26 mouse cellular contexts compared by ENCODE assay signal in genomic region chr11:103221437-103221836, GRCm38 (mm10). TPM values are rescaled to one million over a fixed set of nuclear protein-coding genes. Genes with fewer than 3 reads are reported as not detected.
DNase-seq lines count a peak whose midpoint lies in the region; ATAC-seq lines count a peak whose summit lies in the region.
"Had no signal": no experiment of that assay in that cellular context is flagged by ENCODE, and none has a peak within 500 bp of the region (broad histone marks: within the 10 kb centered on the region; RNA-seq: fewer than 3 reads in every experiment).

No protein-coding gene starts in this region.

- H3K4me2 ChIP-seq in kidney, embryonic 15.5 days = no peak overlapping the region
- 0 out of 2 replicates have a peak overlapping the region, but pooled peaks have one; percentile 8 for H3K4me2 ChIP-seq in intestine, embryonic 16.5 days (ENCODE audit: low read depth, low read length)
- H3K4me2 ChIP-seq in stomach, embryonic 16.5 days (ENCODE audit: low read depth, low read length) = no peak overlapping the region
- H3K4me2 ChIP-seq: heart, embryonic 11.5 days; heart, embryonic 15.5 days; hindbrain, embryonic 13.5 days had no signal

- H3K4me1 ChIP-seq in kidney, embryonic 15.5 days = peaks cover 20% of the 10 kb centered on the region
- peaks cover 15% of the 10 kb centered on the region for H3K4me1 ChIP-seq in intestine, embryonic 16.5 days (ENCODE audit: control insufficient read depth, insufficient read depth, low read length)
- peaks cover 9% of the 10 kb centered on the region for H3K4me1 ChIP-seq in stomach, embryonic 16.5 days (ENCODE audit: control insufficient read depth, insufficient read depth, low read length)

- no peak overlapping the region for H3K27ac ChIP-seq in kidney, embryonic 15.5 days
- no peak overlapping the region for H3K27ac ChIP-seq in intestine, embryonic 16.5 days (ENCODE audit: low read length)
- H3K27ac ChIP-seq in stomach, embryonic 16.5 days (ENCODE audit: low read length) = no peak overlapping the region
- H3K27ac ChIP-seq: embryonic facial prominence, embryonic 10.5 days; gastrocnemius, adult 2 months; heart, adult 2 months; heart, embryonic 15.5 days; hindbrain, embryonic 13.5 days had no signal

- 85% methylated on average over 6 of the region's 6 CpGs for WGBS in kidney, embryonic 15.5 days
- 58% methylated on average over 6 of the region's 6 CpGs for WGBS in intestine, embryonic 16.5 days
- WGBS in stomach, embryonic 16.5 days = 75% methylated on average over 6 of the region's 6 CpGs

- H3K9me3 ChIP-seq in kidney, embryonic 15.5 days (replicated peaks) = no peaks in the 10 kb centered on the region
- H3K9me3 ChIP-seq in intestine, embryonic 16.5 days (ENCODE audit: control insufficient read depth, low read length) = no peaks in the 10 kb centered on the region
- H3K9me3 ChIP-seq in stomach, embryonic 16.5 days (replicated peaks; ENCODE audit: control insufficient read depth, low read length) = no peaks in the 10 kb centered on the region
- H3K9me3 ChIP-seq: embryonic facial prominence, embryonic 10.5 days; G1E; heart, embryonic 15.5 days; hindbrain, embryonic 13.5 days had no signal

- DNase-seq in adrenal gland, adult 2 months = peak; percentile 55
- DNase-seq in adrenal gland, postnatal 4 days (ENCODE audit: low spot score in 2 of 2) = no peak
- DNase-seq in kidney, postnatal 25 days = peak; percentile 50 to 72
- DNase-seq in heart, adult 11 months = no peak
- DNase-seq in cerebellum, adult 9-10 months = no peak
- DNase-seq: adrenal gland, postnatal 10 days; B cell, adult 2 months; cerebellum, adult 11-12 months; cerebellum, adult 9-11 months; cerebellum, postnatal 36 days; gastrocnemius, adult 2 months; gastrocnemius, postnatal 36 days; heart, postnatal 14 days had no signal

- peaks cover 7% of the 10 kb centered on the region; the same call in 1 of the 2 replicates for H3K27me3 ChIP-seq in kidney, embryonic 15.5 days
- no peaks in the 10 kb centered on the region for H3K27me3 ChIP-seq in intestine, embryonic 16.5 days (replicated peaks; ENCODE audit: control insufficient read depth, insufficient read depth, low read length)
- H3K27me3 ChIP-seq in stomach, embryonic 16.5 days (ENCODE audit: control insufficient read depth, insufficient read depth, low read length) = no peaks in the 10 kb centered on the region
- H3K27me3 ChIP-seq: heart, embryonic 15.5 days had no signal

- no peak overlapping the region for H3K4me3 ChIP-seq in kidney, embryonic 15.5 days (replicated peaks)
- H3K4me3 ChIP-seq in intestine, embryonic 16.5 days (ENCODE audit: low read length) = peak overlapping the region; percentile 15; the same call in 1 of the 2 replicates
- no peak overlapping the region for H3K4me3 ChIP-seq in stomach, embryonic 16.5 days (replicated peaks; ENCODE audit: low read length)
- H3K4me3 ChIP-seq: embryonic facial prominence, embryonic 10.5 days; gastrocnemius, adult 2 months; heart, adult 2 months; heart, embryonic 15.5 days; hindbrain, embryonic 13.5 days had no signal

- no peak for ATAC-seq in kidney, embryonic 15.5 days (replicated peaks; ENCODE audit: low FRiP score)
- peak; percentile 73 for ATAC-seq in intestine, embryonic 16.5 days
- ATAC-seq in stomach, embryonic 16.5 days (ENCODE audit: insufficient read depth, low FRiP score) = peak; percentile 44; the same call in 1 of the 2 replicates
- ATAC-seq: CD4-positive, CD25-positive, alpha-beta regulatory T cell, adult 4 months; forebrain, embryonic 14.5 days had no signal

- H3K36me3 ChIP-seq in kidney, embryonic 15.5 days = peaks cover 61% of the 10 kb centered on the region
- peaks cover 13% of the 10 kb centered on the region for H3K36me3 ChIP-seq in intestine, embryonic 16.5 days (ENCODE audit: control insufficient read depth, insufficient read depth, low read length)
- H3K36me3 ChIP-seq in stomach, embryonic 16.5 days (ENCODE audit: control insufficient read depth, insufficient read depth, low read length) = peaks cover 5% of the 10 kb centered on the region; the same call in 1 of the 2 replicates

- no peak overlapping the region for H3K9ac ChIP-seq in kidney, embryonic 15.5 days
- no peak overlapping the region for H3K9ac ChIP-seq in intestine, embryonic 16.5 days (ENCODE audit: low read depth, low read length)
- H3K9ac ChIP-seq in stomach, embryonic 16.5 days (ENCODE audit: low read length) = no peak overlapping the region
- H3K9ac ChIP-seq: heart, embryonic 15.5 days; hindbrain, embryonic 13.5 days had no signal

RNA-seq across cellular contexts. Expression of gene Spata32, which starts 3.2 kb away (rescaled TPM):
- not detected for total RNA-seq in adrenal gland, adult 2 months (2021)
- polyA plus RNA-seq in adrenal gland, adult 2 months (2012; rRNA removed) = not detected in 2 replicates
- total RNA-seq in adrenal gland, postnatal 4 days (2021) = not detected
- polyA plus RNA-seq in kidney, embryonic 15.5 days (2015; fragmentation: Nextera tagmentation; extraction: Ambion mirVana) = not detected in 2 replicates
- not detected in 2 replicates for polyA plus RNA-seq in intestine, embryonic 16.5 days (2015; fragmentation: Nextera tagmentation; extraction: Ambion mirVana)
- polyA plus RNA-seq in stomach, embryonic 16.5 days (2015; fragmentation: Nextera tagmentation; extraction: Ambion mirVana) = not detected in 2 replicates
- total RNA-seq: adrenal gland, postnatal 10 days; gastrocnemius, adult 2 months; gastrocnemius, postnatal 36 days; heart, adult 2 months; heart, postnatal 14 days; hematopoietic stem cell, adult 5-6 weeks had no signal
- polyA plus RNA-seq: CD4-positive, CD25-positive, alpha-beta regulatory T cell, adult 4 months; embryonic facial prominence, embryonic 10.5 days; embryonic facial prominence, embryonic 14.5 days; forebrain, embryonic 14.5 days; G1E; heart, adult 2 months; heart, embryonic 11.5 days; heart, embryonic 15.5 days had no signal

RNA-seq across cellular contexts. Expression of gene 1700023F06Rik, which starts 13.1 kb away (rescaled TPM):
- under 1 TPM; 0.45 to 0.52 TPM for total RNA-seq in adrenal gland, adult 2 months (2021)
- 1.4 and 2.1 TPM in 2 replicates for polyA plus RNA-seq in adrenal gland, adult 2 months (2012; rRNA removed)
- under 1 TPM; 0.45 to 0.70 TPM for total RNA-seq in adrenal gland, postnatal 4 days (2021)
- polyA plus RNA-seq in kidney, embryonic 15.5 days (2015; fragmentation: Nextera tagmentation; extraction: Ambion mirVana) = 0.19 and 0.42 TPM in 2 replicates
- 0.57 and 0.83 TPM in 2 replicates for polyA plus RNA-seq in intestine, embryonic 16.5 days (2015; fragmentation: Nextera tagmentation; extraction: Ambion mirVana)
- 0.67 and 0.83 TPM in 2 replicates for polyA plus RNA-seq in stomach, embryonic 16.5 days (2015; fragmentation: Nextera tagmentation; extraction: Ambion mirVana)
- total RNA-seq: G1E; gastrocnemius, adult 2 months; gastrocnemius, postnatal 36 days; heart, adult 2 months; heart, postnatal 14 days; hematopoietic stem cell, adult 5-6 weeks had no signal
- polyA plus RNA-seq: CD4-positive, CD25-positive, alpha-beta regulatory T cell, adult 4 months; G1E; heart, embryonic 11.5 days had no signal

RNA-seq across cellular contexts. Expression of gene Map3k14, which starts 45.8 kb away (rescaled TPM):
- total RNA-seq in adrenal gland, adult 2 months (2021) = 1 to 10 TPM; 5.3 to 9.7 TPM
- 12.6 and 18.2 TPM in 2 replicates for polyA plus RNA-seq in adrenal gland, adult 2 months (2012; rRNA removed)
- 1 to 10 TPM; 6.9 to 8.0 TPM for total RNA-seq in adrenal gland, postnatal 4 days (2021)
- 4.3 and 4.9 TPM in 2 replicates for polyA plus RNA-seq in kidney, embryonic 15.5 days (2015; fragmentation: Nextera tagmentation; extraction: Ambion mirVana)
- 3.1 TPM in 2 replicates for polyA plus RNA-seq in intestine, embryonic 16.5 days (2015; fragmentation: Nextera tagmentation; extraction: Ambion mirVana)
- 4.2 and 4.9 TPM in 2 replicates for polyA plus RNA-seq in stomach, embryonic 16.5 days (2015; fragmentation: Nextera tagmentation; extraction: Ambion mirVana)

RNA-seq across cellular contexts. Expression of gene Fmnl1, which starts 50.5 kb away (rescaled TPM):
- total RNA-seq in adrenal gland, adult 2 months (2021) = 10 to 100 TPM; 18.9 to 24.2 TPM
- polyA plus RNA-seq in adrenal gland, adult 2 months (2012; rRNA removed) = 16.3 and 19.2 TPM in 2 replicates
- 10 to 100 TPM; 13.4 to 14.2 TPM for total RNA-seq in adrenal gland, postnatal 4 days (2021)
- polyA plus RNA-seq in kidney, embryonic 15.5 days (2015; fragmentation: Nextera tagmentation; extraction: Ambion mirVana) = 2.2 and 3.8 TPM in 2 replicates
- polyA plus RNA-seq in intestine, embryonic 16.5 days (2015; fragmentation: Nextera tagmentation; extraction: Ambion mirVana) = 2.2 and 2.3 TPM in 2 replicates
- 3.5 and 4.4 TPM in 2 replicates for polyA plus RNA-seq in stomach, embryonic 16.5 days (2015; fragmentation: Nextera tagmentation; extraction: Ambion mirVana)
- total RNA-seq: G1E had no signal

Comparison
In these comparisons a context has a peak if more than half of its experiments do, and no peak if none do; other contexts are left out.
1. DNase-seq: peak in adrenal gland, adult 2 months (single experiment) and kidney, postnatal 25 days (2 of 2); none in adrenal gland, postnatal 4 days (0 of 2), heart, adult 11 months (single experiment) and cerebellum, adult 9-10 months (single experiment).